Mouse (Mus musculus): ENCODE measurements around the gene Tssk2. TPM values are rescaled to one million over a fixed set of nuclear protein-coding genes. Genes with fewer than 3 reads are reported as not detected.

Gene Tssk2
- polyA plus RNA-seq (2016; fragmentation: Nextera tagmentation; extraction: Ambion mirVana), result not detected in 2 replicates

- DNase-seq (ENCODE audit: low spot score), result no peak
- WGBS, result 88% methylated on average over 14 of the region's 14 CpGs
- Histone ChIP-seq H3K9me3 (no peaks in the 10 kb centered on the region), H3K27ac (no peak within 1 kb of the TSS), H3K36me3 (peaks cover 54% of the 10 kb centered on the region), H3K4me1 (no peaks in the 10 kb centered on the region), H3K27me3 (ENCODE audit: insufficient read depth, poor library complexity, severe bottlenecking) (peaks cover 3% of the 10 kb centered on the region; the same call in 1 of the 2 replicates), H3K4me3 (no peak within 1 kb of the TSS)
These were observed at the start of gene Tssk2, which contains the start of gene Dgcr2 for GRCm38 (mm10) chr16:17898462-17898861. Gene Tssk2 (plus strand): TSS chr16:17898637. Gene Dgcr2 (minus strand): TSS chr16:17898562.

GRCm38 (mm10) chr16:17848928-17849327 is 49.5 kb upstream of the Tssk2 start:
- H3K9me3 ChIP-seq, result no peaks in the 10 kb centered on the region
- H3K4me1 ChIP-seq, result no peaks in the 10 kb centered on the region
- no peaks in the 10 kb centered on the region for H3K27me3 ChIP-seq (ENCODE audit: insufficient read depth, poor library complexity, severe bottlenecking)
- WGBS, result 37% methylated on average over 1 of the region's 1 CpGs
- H3K4me3 ChIP-seq, result no peak overlapping the region
- H3K36me3 ChIP-seq, result peaks cover 93% of the 10 kb centered on the region
- no peak overlapping the region for H3K27ac ChIP-seq
- no peak for DNase-seq (ENCODE audit: low spot score)

GRCm38 (mm10) chr16:17849486-17849885 is 49.0 kb upstream of the Tssk2 start:
- Histone ChIP-seq H3K9me3 (no peaks in the 10 kb centered on the region), H3K4me1 (no peaks in the 10 kb centered on the region), H3K4me3 (no peak overlapping the region), H3K27me3 (ENCODE audit: insufficient read depth, poor library complexity, severe bottlenecking) (no peaks in the 10 kb centered on the region), H3K27ac (no peak overlapping the region), H3K36me3 (peaks cover 93% of the 10 kb centered on the region)
- WGBS, result 80% methylated on average over 6 of the region's 6 CpGs
- DNase-seq (ENCODE audit: low spot score), result no peak

- H3K9me3 ChIP-seq, result no peaks in the 10 kb centered on the region
- DNase-seq (ENCODE audit: low spot score), result no peak
- H3K27me3 ChIP-seq (ENCODE audit: insufficient read depth, poor library complexity, severe bottlenecking), result no peaks in the 10 kb centered on the region
- H3K4me1 ChIP-seq, result no peaks in the 10 kb centered on the region
- H3K36me3 ChIP-seq, result peaks cover 89% of the 10 kb centered on the region
- WGBS, result 95% methylated on average over 5 of the region's 5 CpGs
- H3K27ac ChIP-seq, result no peak overlapping the region
- no peak overlapping the region for H3K4me3 ChIP-seq
These were observed 47.1 kb upstream of the Tssk2 start for GRCm38 (mm10) chr16:17851331-17851730.

GRCm38 (mm10) chr16:17851860-17852259 is 46.6 kb upstream of the Tssk2 start:
- no peaks in the 10 kb centered on the region for H3K9me3 ChIP-seq
- H3K27me3 ChIP-seq (ENCODE audit: insufficient read depth, poor library complexity, severe bottlenecking), result no peaks in the 10 kb centered on the region
- no peaks in the 10 kb centered on the region for H3K4me1 ChIP-seq
- no peak overlapping the region for H3K27ac ChIP-seq
- H3K4me3 ChIP-seq, result no peak overlapping the region
- DNase-seq (ENCODE audit: low spot score), result no peak
- WGBS, result 96% methylated on average over 1 of the region's 1 CpGs
- peaks cover 89% of the 10 kb centered on the region for H3K36me3 ChIP-seq

GRCm38 (mm10) chr16:17853263-17853662 is 45.2 kb upstream of the Tssk2 start:
- 86% methylated on average over 2 of the region's 2 CpGs for WGBS
- no peaks in the 10 kb centered on the region for H3K27me3 ChIP-seq (ENCODE audit: insufficient read depth, poor library complexity, severe bottlenecking)

GRCm38 (mm10) chr16:17857157-17857556 is 41.3 kb upstream of the Tssk2 start:
- H3K27me3 ChIP-seq (ENCODE audit: insufficient read depth, poor library complexity, severe bottlenecking), result no peaks in the 10 kb centered on the region
- peaks cover 4% of the 10 kb centered on the region; the same call in 1 of the 2 replicates for H3K4me1 ChIP-seq
- H3K9me3 ChIP-seq, result no peaks in the 10 kb centered on the region
- H3K4me3 ChIP-seq, result no peak overlapping the region
- peaks cover 77% of the 10 kb centered on the region for H3K36me3 ChIP-seq
- H3K27ac ChIP-seq, result no peak overlapping the region
- DNase-seq (ENCODE audit: low spot score), result no peak
- WGBS, result 89% methylated on average over 7 of the region's 7 CpGs

More at GRCm38 (mm10) chr16:17853263-17853662, 45.2 kb upstream of the Tssk2 start:
- DNase-seq (ENCODE audit: low spot score), result no peak
- no peaks in the 10 kb centered on the region for H3K9me3 ChIP-seq
- peaks cover 92% of the 10 kb centered on the region for H3K36me3 ChIP-seq
- no peak overlapping the region for H3K27ac ChIP-seq
- H3K4me3 ChIP-seq, result no peak overlapping the region
- no peaks in the 10 kb centered on the region for H3K4me1 ChIP-seq

GRCm38 (mm10) chr16:17858592-17858991 is 39.8 kb upstream of the Tssk2 start:
- no peak for DNase-seq (ENCODE audit: low spot score)
- H3K9me3 ChIP-seq, result no peaks in the 10 kb centered on the region
- peaks cover 66% of the 10 kb centered on the region for H3K36me3 ChIP-seq
- H3K4me1 ChIP-seq, result peaks cover 6% of the 10 kb centered on the region; the same call in 1 of the 2 replicates
- H3K4me3 ChIP-seq, result no peak overlapping the region
- H3K27ac ChIP-seq, result no peak overlapping the region
- no peaks in the 10 kb centered on the region for H3K27me3 ChIP-seq (ENCODE audit: insufficient read depth, poor library complexity, severe bottlenecking)

- Histone ChIP-seq H3K9me3 (no peaks in the 10 kb centered on the region), H3K36me3 (peaks cover 31% of the 10 kb centered on the region), H3K27ac (no peak overlapping the region), H3K4me1 (peaks cover 12% of the 10 kb centered on the region), H3K4me3 (no peak overlapping the region), H3K27me3 (ENCODE audit: insufficient read depth, poor library complexity, severe bottlenecking) (no peaks in the 10 kb centered on the region)
- 85% methylated on average over 2 of the region's 2 CpGs for WGBS
- no peak for DNase-seq (ENCODE audit: low spot score)
These were observed 33.1 kb upstream of the Tssk2 start for GRCm38 (mm10) chr16:17865293-17865692.

GRCm38 (mm10) chr16:17865770-17866169 is 32.7 kb upstream of the Tssk2 start:
- WGBS, result 76% methylated on average over 6 of the region's 6 CpGs

GRCm38 (mm10) chr16:17871248-17871647 is 27.2 kb upstream of the Tssk2 start:
- Histone ChIP-seq H3K4me3 (no peak overlapping the region), H3K36me3 (peaks cover 33% of the 10 kb centered on the region), H3K4me1 (peaks cover 50% of the 10 kb centered on the region), H3K27me3 (ENCODE audit: insufficient read depth, poor library complexity, severe bottlenecking) (no peaks in the 10 kb centered on the region), H3K27ac (no peak overlapping the region), H3K9me3 (no peaks in the 10 kb centered on the region)
- WGBS, result 33% methylated on average over 5 of the region's 5 CpGs
- no peak for DNase-seq (ENCODE audit: low spot score)

More at GRCm38 (mm10) chr16:17865770-17866169, 32.7 kb upstream of the Tssk2 start:
- Histone ChIP-seq H3K9me3 (no peaks in the 10 kb centered on the region), H3K27me3 (ENCODE audit: insufficient read depth, poor library complexity, severe bottlenecking) (no peaks in the 10 kb centered on the region), H3K36me3 (peaks cover 32% of the 10 kb centered on the region), H3K27ac (no peak overlapping the region), H3K4me3 (no peak overlapping the region), H3K4me1 (peaks cover 14% of the 10 kb centered on the region)
- DNase-seq (ENCODE audit: low spot score), result no peak

- WGBS, result 10% methylated on average over 4 of the region's 4 CpGs
These were observed 25.4 kb upstream of the Tssk2 start for GRCm38 (mm10) chr16:17872995-17873394.

GRCm38 (mm10) chr16:17875174-17875573 is 23.3 kb upstream of the Tssk2 start:
- no peaks in the 10 kb centered on the region for H3K9me3 ChIP-seq
- no peak overlapping the region for H3K4me3 ChIP-seq
- peaks cover 39% of the 10 kb centered on the region for H3K36me3 ChIP-seq
- H3K27me3 ChIP-seq (ENCODE audit: insufficient read depth, poor library complexity, severe bottlenecking), result no peaks in the 10 kb centered on the region
- 35% methylated on average over 4 of the region's 4 CpGs for WGBS
- no peak for DNase-seq (ENCODE audit: low spot score)
- H3K4me1 ChIP-seq, result peaks cover 47% of the 10 kb centered on the region
- 0 out of 2 replicates have a peak overlapping the region, but pooled peaks have one; percentile 23 for H3K27ac ChIP-seq

More at GRCm38 (mm10) chr16:17872995-17873394, 25.4 kb upstream of the Tssk2 start:
- Histone ChIP-seq H3K36me3 (peaks cover 39% of the 10 kb centered on the region), H3K9me3 (no peaks in the 10 kb centered on the region), H3K27me3 (ENCODE audit: insufficient read depth, poor library complexity, severe bottlenecking) (no peaks in the 10 kb centered on the region), H3K27ac (peak overlapping the region; percentile 62; the same call in 1 of the 2 replicates), H3K4me1 (peaks cover 50% of the 10 kb centered on the region), H3K4me3 (no peak overlapping the region)
- peak; percentile 85 for DNase-seq (ENCODE audit: low spot score)

GRCm38 (mm10) chr16:17876096-17876495 is 22.3 kb upstream of the Tssk2 start:
- H3K4me3 ChIP-seq, result no peak overlapping the region
- no peak for DNase-seq (ENCODE audit: low spot score)
- no peaks in the 10 kb centered on the region for H3K27me3 ChIP-seq (ENCODE audit: insufficient read depth, poor library complexity, severe bottlenecking)
- H3K36me3 ChIP-seq, result peaks cover 34% of the 10 kb centered on the region
- H3K27ac ChIP-seq, result no peak overlapping the region
- H3K4me1 ChIP-seq, result peaks cover 42% of the 10 kb centered on the region
- WGBS, result 90% methylated on average over 1 of the region's 1 CpGs
- H3K9me3 ChIP-seq, result no peaks in the 10 kb centered on the region

Measured in heart, embryonic 10.5 days (tissue).